Mouse (Mus musculus) cerebral cortex, adult 2 months (tissue): ENCODE results near the gene Fbxl14.

Experiments
- WGBS: fragments of 180-500 bp; shearing (Covaris S2); methylation state at CpG from one replicate; pipeline ENCODE4 v1.1.7; 2018; 5-methylcytosine and 5-hydroxymethylcytosine counted together

Gene Fbxl14

GRCm38 (mm10) chr6:119470777-119471176 is 8.7 kb upstream of the Fbxl14 start:
- WGBS = 87% methylated on average over 3 of the region's 3 CpGs

GRCm38 (mm10) chr6:119472135-119472534 is 7.3 kb upstream of the Fbxl14 start:
- WGBS = 13% methylated on average over 5 of the region's 5 CpGs

GRCm38 (mm10) chr6:119472705-119473104 is 6.8 kb upstream of the Fbxl14 start:
- 88% methylated on average over 3 of the region's 3 CpGs for WGBS

GRCm38 (mm10) chr6:119473446-119473845 is 6.0 kb upstream of the Fbxl14 start:
- 86% methylated on average over 7 of the region's 7 CpGs for WGBS

GRCm38 (mm10) chr6:119473992-119474391 is 5.5 kb upstream of the Fbxl14 start:
- 81% methylated on average over 4 of the region's 4 CpGs for WGBS

GRCm38 (mm10) chr6:119475988-119476387 is 3.5 kb upstream of the Fbxl14 start:
- 86% methylated on average over 6 of the region's 6 CpGs for WGBS

- 65% methylated on average over 13 of the region's 13 CpGs for WGBS
Observed at GRCm38 (mm10) chr6:119477686-119478310, 1.7 kb upstream of the Fbxl14 start.

GRCm38 (mm10) chr6:119478560-119479342 is 717 bp upstream of the Fbxl14 start:
- WGBS = under 1% methylated on average over 48 of the region's 49 CpGs

- under 1% methylated on average over 70 of the region's 70 CpGs for WGBS
Observed at GRCm38 (mm10) chr6:119479876-119480705, 623 bp downstream of the Fbxl14 start.

- WGBS = 2% methylated on average over 33 of the region's 33 CpGs
Observed at GRCm38 (mm10) chr6:119480706-119481331, 1.4 kb downstream of the Fbxl14 start.

GRCm38 (mm10) chr6:119481741-119482390 is 2.4 kb downstream of the Fbxl14 start:
- WGBS = 5% methylated on average over 10 of the region's 10 CpGs

- WGBS = 31% methylated on average over 16 of the region's 16 CpGs
Observed at GRCm38 (mm10) chr6:119482958-119483600, 3.6 kb downstream of the Fbxl14 start.

- 5% methylated on average over 2 of the region's 2 CpGs for WGBS
Observed at GRCm38 (mm10) chr6:119485486-119485885, 6.0 kb downstream of the Fbxl14 start.

GRCm38 (mm10) chr6:119486381-119487084 is 7.1 kb downstream of the Fbxl14 start:
- WGBS = 86% methylated on average over 12 of the region's 12 CpGs

- 92% methylated on average over 7 of the region's 7 CpGs for WGBS
Observed at GRCm38 (mm10) chr6:119487085-119487458, 7.6 kb downstream of the Fbxl14 start.

GRCm38 (mm10) chr6:119487619-119488018 is 8.2 kb downstream of the Fbxl14 start:
- WGBS = 96% methylated on average over 9 of the region's 9 CpGs

GRCm38 (mm10) chr6:119489765-119490164 is 10.3 kb downstream of the Fbxl14 start:
- WGBS = 2% methylated on average over 5 of the region's 5 CpGs

GRCm38 (mm10) chr6:119490549-119490948 is 11.1 kb downstream of the Fbxl14 start:
- WGBS = 24% methylated on average over 11 of the region's 11 CpGs

- WGBS = 45% methylated on average over 11 of the region's 11 CpGs
Observed at GRCm38 (mm10) chr6:119491006-119491405, 11.5 kb downstream of the Fbxl14 start.

- WGBS = 83% methylated on average over 9 of the region's 9 CpGs
Observed at GRCm38 (mm10) chr6:119491997-119492629, 12.6 kb downstream of the Fbxl14 start.
